Mouse (Mus musculus): ENCODE results near the gene Iffo2. TPM values are rescaled to one million over a fixed set of nuclear protein-coding genes. Genes with fewer than 3 reads are reported as not detected.

Iffo2 gene
- polyA plus RNA-seq, 1 experiment: not detected

- WGBS: 74% methylated on average over 10 of the region's 10 CpGs
- Histone ChIP-seq H3K4me1 (ENCODE audit: control insufficient read depth, insufficient read depth, low read length) (peaks cover 15% of the 10 kb centered on the region), H3K4me3 (ENCODE audit: insufficient read depth, low read depth, low read length) (no peak overlapping the region), H3K27ac (ENCODE audit: insufficient read depth, low read depth, low read length) (no peak overlapping the region)
- TF ChIP-seq POLR2A (IDR thresholded peaks at IDR 0.05; ENCODE audit: insufficient read depth, low read depth, low read length) (no peak), CTCF (IDR thresholded peaks at IDR 0.05; ENCODE audit: insufficient read depth, low read depth, low read length) (no peak)
Observed at GRCm38 (mm10) chr4:139632254-139632580, 101.9 kb downstream of the Iffo2 start.

- 33% methylated on average over 7 of the region's 7 CpGs for WGBS
- Histone ChIP-seq H3K27ac (ENCODE audit: insufficient read depth, low read depth, low read length) (no peak overlapping the region), H3K4me1 (ENCODE audit: control insufficient read depth, insufficient read depth, low read length) (peaks cover 28% of the 10 kb centered on the region), H3K4me3 (ENCODE audit: insufficient read depth, low read depth, low read length) (no peak overlapping the region)
- TF ChIP-seq POLR2A (IDR thresholded peaks at IDR 0.05; ENCODE audit: insufficient read depth, low read depth, low read length): no peak
- TF ChIP-seq CTCF (IDR thresholded peaks at IDR 0.05; ENCODE audit: insufficient read depth, low read depth, low read length): peak; percentile 96
Observed at GRCm38 (mm10) chr4:139636373-139636772, 106.0 kb downstream of the Iffo2 start.

GRCm38 (mm10) chr4:139637847-139638246, 107.5 kb downstream of the Iffo2 start:
- WGBS: 92% methylated on average over 9 of the region's 9 CpGs
- Histone ChIP-seq H3K4me3 (ENCODE audit: insufficient read depth, low read depth, low read length) (no peak overlapping the region), H3K27ac (ENCODE audit: insufficient read depth, low read depth, low read length) (no peak overlapping the region), H3K4me1 (ENCODE audit: control insufficient read depth, insufficient read depth, low read length) (peaks cover 29% of the 10 kb centered on the region)
- TF ChIP-seq CTCF (IDR thresholded peaks at IDR 0.05; ENCODE audit: insufficient read depth, low read depth, low read length): no peak
- no peak for TF ChIP-seq POLR2A (IDR thresholded peaks at IDR 0.05; ENCODE audit: insufficient read depth, low read depth, low read length)

DNA sequence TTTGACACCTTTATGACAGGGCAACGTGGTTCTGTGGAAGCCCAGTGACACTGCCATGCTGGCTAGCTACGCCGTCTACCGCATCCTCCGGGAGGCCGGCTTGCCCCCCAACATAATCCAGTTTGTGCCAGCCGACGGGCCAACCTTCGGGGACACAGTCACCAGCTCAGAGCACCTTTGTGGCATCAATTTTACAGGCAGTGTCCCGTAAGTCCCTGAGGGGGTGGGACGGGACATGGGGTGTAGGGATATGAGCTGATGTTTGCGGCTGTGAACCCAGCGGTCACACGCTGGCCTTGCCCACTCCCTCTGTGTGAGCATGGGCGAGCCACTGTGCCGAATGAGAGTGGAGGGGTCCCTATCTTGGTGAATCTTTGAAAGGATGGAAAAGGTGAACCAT, 108.0 kb downstream of the Iffo2 start:
- peaks cover 29% of the 10 kb centered on the region for H3K4me1 ChIP-seq (ENCODE audit: control insufficient read depth, insufficient read depth, low read length)
- TF ChIP-seq POLR2A (IDR thresholded peaks at IDR 0.05; ENCODE audit: insufficient read depth, low read depth, low read length) (no peak), CTCF (IDR thresholded peaks at IDR 0.05; ENCODE audit: insufficient read depth, low read depth, low read length) (no peak)
- no peak overlapping the region for H3K4me3 ChIP-seq (ENCODE audit: insufficient read depth, low read depth, low read length)
- 97% methylated on average over 16 of the region's 16 CpGs for WGBS
- no peak overlapping the region for H3K27ac ChIP-seq (ENCODE audit: insufficient read depth, low read depth, low read length)

- 57% methylated on average over 12 of the region's 12 CpGs for WGBS
- no peak overlapping the region for H3K4me3 ChIP-seq (ENCODE audit: insufficient read depth, low read depth, low read length)
- TF ChIP-seq CTCF (IDR thresholded peaks at IDR 0.05; ENCODE audit: insufficient read depth, low read depth, low read length) (no peak), POLR2A (IDR thresholded peaks at IDR 0.05; ENCODE audit: insufficient read depth, low read depth, low read length) (no peak)
- H3K27ac ChIP-seq (ENCODE audit: insufficient read depth, low read depth, low read length): no peak overlapping the region
- peaks cover 29% of the 10 kb centered on the region for H3K4me1 ChIP-seq (ENCODE audit: control insufficient read depth, insufficient read depth, low read length)
Observed at GRCm38 (mm10) chr4:139639801-139640200, 109.5 kb downstream of the Iffo2 start.

- TF ChIP-seq CTCF (IDR thresholded peaks at IDR 0.05; ENCODE audit: insufficient read depth, low read depth, low read length): no peak
- WGBS: 87% methylated on average over 12 of the region's 12 CpGs
- Histone ChIP-seq H3K4me1 (ENCODE audit: control insufficient read depth, insufficient read depth, low read length) (peaks cover 29% of the 10 kb centered on the region), H3K27ac (ENCODE audit: insufficient read depth, low read depth, low read length) (no peak overlapping the region), H3K4me3 (ENCODE audit: insufficient read depth, low read depth, low read length) (no peak overlapping the region)
Observed at GRCm38 (mm10) chr4:139640333-139640732, 110.0 kb downstream of the Iffo2 start.

- TF ChIP-seq POLR2A (IDR thresholded peaks at IDR 0.05; ENCODE audit: insufficient read depth, low read depth, low read length): no peak
- TF ChIP-seq CTCF (IDR thresholded peaks at IDR 0.05; ENCODE audit: insufficient read depth, low read depth, low read length): no peak
- no peak overlapping the region for H3K27ac ChIP-seq (ENCODE audit: insufficient read depth, low read depth, low read length)
- 33% methylated on average over 6 of the region's 6 CpGs for WGBS
- peaks cover 29% of the 10 kb centered on the region for H3K4me1 ChIP-seq (ENCODE audit: control insufficient read depth, insufficient read depth, low read length)
- no peak overlapping the region for H3K4me3 ChIP-seq (ENCODE audit: insufficient read depth, low read depth, low read length)
Observed at GRCm38 (mm10) chr4:139640775-139641174, 110.4 kb downstream of the Iffo2 start.

DNA sequence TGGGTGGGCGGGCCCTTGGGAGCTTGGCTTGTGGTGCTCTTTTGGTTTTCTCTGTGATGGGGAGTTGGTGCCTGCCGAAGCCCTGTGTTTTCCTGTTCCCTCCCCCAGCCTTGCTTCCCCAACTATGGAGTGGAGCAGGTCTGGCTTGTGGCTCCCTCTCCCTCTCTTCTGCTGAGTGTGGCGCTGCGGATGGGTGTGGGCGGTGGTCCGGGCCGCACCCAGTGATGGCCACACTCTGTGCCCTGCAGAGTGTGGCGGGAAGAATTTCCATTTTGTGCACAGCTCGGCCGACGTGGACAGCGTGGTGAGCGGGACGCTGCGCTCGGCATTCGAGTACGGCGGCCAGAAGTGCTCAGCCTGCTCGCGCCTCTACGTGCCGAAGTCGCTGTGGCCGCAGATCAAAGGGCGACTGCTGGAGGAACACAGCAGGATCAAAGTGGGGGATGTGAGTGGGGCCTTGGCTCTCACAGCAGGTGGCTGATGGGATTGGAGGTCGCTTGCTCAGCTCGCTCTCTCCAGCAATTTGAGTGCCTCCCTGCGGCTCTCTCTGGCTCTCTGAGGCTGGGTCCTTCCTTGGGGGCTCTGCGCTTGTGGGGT, 111.6 kb downstream of the Iffo2 start:
- no peak overlapping the region for H3K4me3 ChIP-seq (ENCODE audit: insufficient read depth, low read depth, low read length)
- WGBS: 37% methylated on average over 30 of the region's 30 CpGs
- no peak overlapping the region for H3K27ac ChIP-seq (ENCODE audit: insufficient read depth, low read depth, low read length)
- no peak for TF ChIP-seq POLR2A (IDR thresholded peaks at IDR 0.05; ENCODE audit: insufficient read depth, low read depth, low read length)
- TF ChIP-seq CTCF (IDR thresholded peaks at IDR 0.05; ENCODE audit: insufficient read depth, low read depth, low read length): no peak
- peaks cover 29% of the 10 kb centered on the region for H3K4me1 ChIP-seq (ENCODE audit: control insufficient read depth, insufficient read depth, low read length)

DNA sequence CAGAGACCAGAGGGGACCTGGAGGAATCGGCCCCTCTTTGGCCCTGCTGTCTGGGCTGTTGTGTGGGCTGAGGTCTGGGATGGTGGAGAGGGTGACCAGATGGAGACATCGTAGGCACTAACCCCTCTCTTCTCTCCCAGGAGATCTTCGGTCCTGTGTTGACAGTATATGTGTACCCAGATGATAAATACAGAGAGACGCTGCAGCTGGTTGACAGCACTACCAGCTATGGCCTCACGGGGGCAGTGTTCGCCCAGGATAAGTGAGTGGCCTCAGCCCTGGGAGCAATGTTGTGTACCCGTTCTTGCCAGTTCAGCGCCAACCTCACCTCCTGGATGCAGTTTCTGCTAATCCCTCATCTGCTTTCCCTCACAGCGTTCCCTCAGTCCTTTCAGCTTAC, 113.6 kb downstream of the Iffo2 start:
- peaks cover 29% of the 10 kb centered on the region for H3K4me1 ChIP-seq (ENCODE audit: control insufficient read depth, insufficient read depth, low read length)
- 18% methylated on average over 9 of the region's 9 CpGs for WGBS
- H3K4me3 ChIP-seq (ENCODE audit: insufficient read depth, low read depth, low read length): no peak overlapping the region
- TF ChIP-seq CTCF (IDR thresholded peaks at IDR 0.05; ENCODE audit: insufficient read depth, low read depth, low read length) (peak; percentile 56), POLR2A (IDR thresholded peaks at IDR 0.05; ENCODE audit: insufficient read depth, low read depth, low read length) (no peak)
- H3K27ac ChIP-seq (ENCODE audit: insufficient read depth, low read depth, low read length): no peak overlapping the region

DNA sequence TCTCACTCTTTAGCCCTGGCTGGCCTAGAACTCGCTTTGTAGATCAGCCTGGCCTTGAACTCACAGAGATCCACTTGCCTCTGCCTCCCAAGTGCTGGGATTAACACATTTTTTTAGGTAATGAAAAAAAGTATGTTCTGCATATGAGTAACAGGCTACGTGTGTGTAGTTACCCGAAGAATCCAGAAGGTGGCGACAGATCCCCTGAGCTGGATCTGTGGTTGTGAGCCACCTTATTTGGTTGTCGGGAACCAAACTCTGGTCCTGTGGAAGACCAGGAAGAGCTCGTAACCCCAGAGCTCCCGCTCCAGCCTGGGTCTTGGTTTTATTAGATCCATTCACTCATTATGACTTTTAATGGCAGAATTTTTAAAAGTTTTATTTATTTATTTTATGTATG, 116.6 kb downstream of the Iffo2 start:
- peaks cover 4% of the 10 kb centered on the region for H3K4me1 ChIP-seq (ENCODE audit: control insufficient read depth, insufficient read depth, low read length)
- 93% methylated on average over 7 of the region's 7 CpGs for WGBS
- no peak overlapping the region for H3K27ac ChIP-seq (ENCODE audit: insufficient read depth, low read depth, low read length)
- no peak overlapping the region for H3K4me3 ChIP-seq (ENCODE audit: insufficient read depth, low read depth, low read length)
- TF ChIP-seq POLR2A (IDR thresholded peaks at IDR 0.05; ENCODE audit: insufficient read depth, low read depth, low read length) (no peak), CTCF (IDR thresholded peaks at IDR 0.05; ENCODE audit: insufficient read depth, low read depth, low read length) (no peak)

All from olfactory bulb, adult 2 months (tissue).